Mouse (Mus musculus) MN1 (cell line): Measurements from ENCODE around the gene Eef1e1.
"Not testable (repeated sequence)": the region's sequence is repeated elsewhere in the genome, so short reads cannot be mapped to it uniquely, and the experiment has no call there.

Experiments
- DNase-seq: peaks from one replicate; pipeline ENCODE4 v3.0.0-alpha.2; 2016; ENCODE audit warnings: low spot score

Gene Eef1e1

DNA sequence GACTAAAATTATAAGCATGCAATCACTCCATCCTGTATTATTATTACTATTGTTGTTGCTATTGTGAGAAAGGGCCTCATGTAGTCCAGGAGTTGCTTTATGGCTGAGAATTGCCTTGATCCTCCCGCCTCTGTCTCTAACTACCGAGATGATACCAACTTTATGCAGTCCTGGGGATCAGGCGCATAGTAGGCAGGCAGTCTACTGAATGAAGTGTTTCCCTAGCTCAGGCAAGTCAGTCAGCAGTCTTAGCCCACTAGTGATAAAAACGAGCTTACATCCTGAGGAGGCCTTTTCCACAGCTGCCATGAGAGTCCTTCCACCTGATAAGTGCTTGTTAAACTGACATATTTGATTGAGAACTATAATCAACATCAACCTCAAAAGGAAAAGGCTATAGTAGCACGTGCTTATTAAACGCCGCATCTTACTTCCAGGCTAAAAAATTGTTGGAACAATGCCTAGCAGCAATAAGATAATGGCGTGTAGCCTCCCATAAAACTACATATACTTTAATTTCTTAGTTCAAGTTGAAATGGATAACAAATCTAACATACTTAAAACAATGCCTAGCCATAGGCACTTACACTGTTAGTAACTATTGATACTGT, 34.5 kb downstream of the Eef1e1 start:
- no peak for DNase-seq

DNA sequence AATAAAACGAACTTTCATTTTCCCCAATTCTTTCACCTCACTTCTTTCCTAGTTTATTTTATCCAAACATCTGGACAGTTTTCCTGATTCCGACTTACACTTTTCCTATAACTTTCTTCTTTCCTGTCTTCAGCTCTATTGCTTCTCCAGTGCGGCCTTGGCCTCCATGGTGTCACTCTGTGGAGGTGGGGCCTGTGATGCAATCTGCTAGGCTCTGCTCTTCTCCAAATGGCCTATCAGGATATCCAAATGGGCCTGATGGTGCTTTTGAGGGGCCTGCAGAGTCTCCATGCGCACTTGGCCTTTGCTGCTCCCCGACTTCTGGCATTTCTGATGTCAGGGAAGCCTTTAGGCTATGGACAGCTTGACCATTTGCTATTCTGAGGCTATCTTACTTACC, 35.6 kb downstream of the Eef1e1 start:
- no peak for DNase-seq

DNA sequence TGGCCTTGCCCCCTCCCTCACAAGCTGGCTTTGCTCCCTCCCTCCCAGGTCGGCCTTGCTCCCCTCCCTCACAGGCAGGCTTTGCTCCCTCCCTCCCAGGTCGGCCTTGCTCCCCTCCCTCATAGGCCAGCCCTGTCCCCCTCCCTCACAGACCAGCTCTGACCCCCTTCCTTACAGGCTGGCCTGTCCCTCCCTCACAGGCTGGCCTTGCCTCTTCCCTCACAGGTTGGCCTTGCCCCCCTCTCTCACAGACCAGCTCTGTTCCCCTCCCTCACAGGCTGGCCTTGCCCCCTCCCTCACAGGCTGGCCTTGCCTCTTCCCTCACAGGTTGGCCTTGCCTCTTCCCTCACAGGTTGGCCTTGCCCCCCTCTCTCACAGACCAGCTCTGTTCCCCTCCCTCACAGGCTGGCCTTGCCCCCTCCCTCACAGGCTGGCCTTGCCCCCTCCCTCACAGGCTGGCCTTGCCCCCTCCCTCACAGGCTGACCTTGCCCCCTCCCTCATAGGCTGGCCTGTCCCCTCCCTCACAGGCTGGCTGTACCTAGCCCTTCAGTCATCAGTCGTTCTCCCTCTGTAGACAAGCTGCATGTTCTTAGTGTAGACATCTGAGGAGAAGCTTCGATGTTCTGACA, 40.7 kb downstream of the Eef1e1 start:
- DNase-seq, result not testable (repeated sequence)

DNA sequence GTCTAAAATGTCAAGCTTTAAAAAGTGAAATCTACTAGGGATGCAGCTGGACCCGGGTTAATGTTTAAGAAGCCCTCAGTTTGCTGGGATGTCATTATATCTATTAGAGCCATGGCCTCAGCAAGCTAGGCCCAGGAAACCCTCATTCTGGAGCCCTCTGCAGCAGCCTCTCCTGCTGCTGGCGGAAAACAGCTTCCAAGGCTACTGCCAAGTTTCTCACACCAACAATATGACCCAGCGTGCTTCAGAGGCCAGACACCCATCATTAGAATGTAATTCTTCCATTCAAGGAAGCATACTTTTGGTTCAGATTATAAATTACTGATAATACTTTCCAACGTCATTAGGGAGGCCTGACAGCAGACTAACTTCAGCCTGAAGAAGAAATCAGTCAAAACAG, 42.0 kb downstream of the Eef1e1 start:
- DNase-seq, result no peak

DNA sequence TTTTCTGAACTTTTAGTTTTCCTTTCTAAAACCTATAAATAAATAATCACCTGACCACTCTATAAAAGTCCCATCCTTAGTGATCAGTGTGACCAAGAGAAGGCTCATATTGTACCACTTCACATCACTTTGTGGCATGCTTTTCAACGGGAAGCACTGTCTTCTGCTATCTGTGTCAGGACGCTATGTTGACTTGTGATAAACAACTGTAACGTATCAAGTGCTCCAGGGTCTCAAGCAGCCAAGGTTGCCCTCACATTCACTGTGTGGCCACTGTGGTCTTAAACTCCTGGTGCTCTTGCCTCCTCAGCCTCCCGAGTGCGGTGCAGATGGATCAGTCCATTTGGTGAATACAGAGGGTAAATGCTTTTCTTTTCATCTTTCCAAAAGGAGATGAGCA, 43.2 kb downstream of the Eef1e1 start:
- no peak for DNase-seq

DNA sequence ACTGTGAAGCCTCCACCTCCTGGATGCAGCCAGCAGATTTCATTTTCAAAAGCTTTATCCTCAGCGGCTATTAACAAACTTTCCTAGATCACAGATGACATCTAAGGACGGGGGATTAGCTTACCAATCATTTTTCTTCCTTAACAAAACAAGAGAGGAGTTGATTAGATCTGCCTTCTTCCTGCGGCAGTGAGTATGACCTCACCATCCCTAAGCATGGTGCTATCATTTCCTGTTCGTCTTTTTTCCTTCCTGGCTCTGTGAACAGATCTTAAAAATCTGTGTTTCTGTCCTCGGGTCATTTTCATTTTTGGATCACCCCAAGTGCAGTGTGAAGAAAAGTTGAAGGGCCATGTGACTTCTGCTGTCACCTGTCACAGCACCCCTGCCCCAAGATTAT, 44.6 kb downstream of the Eef1e1 start:
- DNase-seq, result no peak

DNA sequence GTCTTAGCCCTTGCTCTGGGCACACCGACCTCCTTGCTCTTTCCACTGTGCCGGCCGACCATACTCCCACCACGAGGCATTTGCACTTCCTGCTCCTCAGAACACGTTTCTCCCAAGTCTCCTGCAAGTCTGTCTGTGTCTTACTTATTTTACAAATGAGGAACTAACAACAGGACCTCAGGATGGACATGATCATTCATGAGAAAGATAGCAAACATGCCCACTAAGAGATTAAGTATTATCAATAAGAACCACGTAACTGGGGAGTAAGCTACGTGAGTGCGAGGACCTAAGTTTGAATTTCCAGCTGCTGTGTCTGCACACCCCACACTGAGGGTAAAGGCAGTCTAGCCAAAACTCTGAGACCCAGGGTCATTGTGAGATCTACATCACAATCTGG, 45.3 kb downstream of the Eef1e1 start:
- DNase-seq, result no peak

DNA sequence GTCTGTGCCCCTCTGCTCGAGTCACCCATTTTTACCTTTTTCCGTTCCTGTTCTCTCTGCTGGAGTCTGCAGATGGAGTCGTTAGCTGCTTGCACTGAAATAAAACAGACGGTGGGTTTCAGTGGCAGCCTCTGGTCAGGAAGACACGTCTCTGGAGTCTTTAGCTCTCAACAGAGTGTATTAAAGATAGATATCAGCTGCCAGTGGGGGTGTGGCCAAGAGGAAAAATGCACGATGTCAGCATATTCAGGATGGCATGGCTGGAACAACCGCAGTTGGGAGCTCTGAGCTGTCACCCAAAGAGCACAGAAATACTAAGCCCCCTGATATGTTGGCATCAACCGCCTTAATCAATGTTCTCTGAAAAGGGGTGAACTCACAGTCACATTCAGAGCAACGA, 46.2 kb downstream of the Eef1e1 start:
- no peak for DNase-seq

DNA sequence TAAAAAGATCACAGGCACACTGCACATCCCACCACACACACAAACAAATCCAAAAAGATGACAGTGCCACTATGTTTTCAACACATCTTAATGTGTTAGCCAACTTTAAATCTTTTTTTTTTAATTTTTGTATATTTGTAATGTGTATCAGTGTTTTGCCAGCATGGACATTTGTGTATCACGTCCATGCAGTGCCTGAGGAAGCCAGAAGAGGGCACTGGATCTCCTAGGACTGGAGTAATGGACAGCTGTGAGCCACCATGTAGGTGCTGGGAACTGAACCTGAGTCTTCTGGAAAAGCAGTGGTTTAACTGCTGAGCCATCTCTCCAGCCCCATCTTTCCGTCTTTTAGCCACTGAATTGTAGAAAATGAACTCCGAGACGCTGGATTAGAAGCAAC, 46.7 kb downstream of the Eef1e1 start:
- DNase-seq, result no peak

DNA sequence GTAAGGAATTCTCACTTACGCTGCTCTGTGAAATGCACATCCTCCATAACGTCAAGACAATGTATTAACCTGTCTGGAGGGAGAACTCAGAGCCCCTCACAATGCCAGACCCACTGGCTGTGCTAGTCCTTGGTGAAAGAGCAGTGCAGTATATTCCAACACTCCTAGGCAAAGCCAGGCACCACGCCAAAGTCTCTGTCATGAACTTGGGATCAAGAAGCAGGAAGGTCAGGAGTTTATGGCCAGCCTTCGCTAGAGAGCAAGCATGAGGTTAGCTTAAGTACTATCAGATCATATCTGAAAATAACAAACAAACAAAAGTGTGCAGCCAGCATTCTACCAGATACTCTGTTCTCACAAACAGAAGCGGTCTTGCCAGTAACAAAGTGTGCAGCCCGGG, 48.5 kb downstream of the Eef1e1 start:
- no peak for DNase-seq

DNA sequence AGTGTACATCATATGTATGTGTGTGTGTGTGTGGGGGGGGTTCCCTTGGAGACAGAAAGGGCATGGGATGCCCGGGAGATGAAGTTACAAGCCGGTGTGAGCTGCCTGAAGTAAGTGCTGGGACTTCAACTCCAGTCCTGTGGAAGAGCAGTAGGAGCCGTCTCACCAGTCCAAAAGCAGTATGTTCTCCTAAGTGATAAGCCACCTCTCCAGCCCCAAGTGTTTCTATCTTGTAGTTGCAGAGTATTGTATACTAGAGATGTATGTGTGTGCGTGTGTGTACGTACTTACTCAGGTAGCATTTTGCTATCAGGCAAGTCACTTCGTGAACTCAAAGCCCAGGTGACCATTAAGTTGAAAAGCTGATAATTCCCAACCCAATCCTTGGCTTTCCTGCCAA, 51.7 kb downstream of the Eef1e1 start:
- DNase-seq, result no peak

DNA sequence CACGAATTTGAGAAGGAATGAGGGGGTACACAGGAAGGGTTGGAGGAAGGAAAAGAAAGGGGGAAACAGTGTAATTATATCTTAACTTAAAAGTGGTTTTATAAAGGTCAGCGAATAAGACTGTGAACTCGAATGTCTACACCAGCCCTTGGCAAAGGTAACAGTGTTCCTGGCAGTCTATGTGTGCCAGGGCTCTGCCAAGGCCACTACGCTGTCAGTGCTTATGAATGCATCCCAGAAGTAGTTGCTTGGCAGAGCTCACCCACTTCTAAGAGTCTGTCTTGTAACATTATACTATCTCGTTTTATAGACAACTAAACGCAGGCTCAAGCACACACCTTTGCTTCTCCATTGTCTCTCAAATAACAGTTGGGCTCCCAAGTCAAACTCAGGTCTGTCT, 53.5 kb downstream of the Eef1e1 start:
- DNase-seq, result no peak

DNA sequence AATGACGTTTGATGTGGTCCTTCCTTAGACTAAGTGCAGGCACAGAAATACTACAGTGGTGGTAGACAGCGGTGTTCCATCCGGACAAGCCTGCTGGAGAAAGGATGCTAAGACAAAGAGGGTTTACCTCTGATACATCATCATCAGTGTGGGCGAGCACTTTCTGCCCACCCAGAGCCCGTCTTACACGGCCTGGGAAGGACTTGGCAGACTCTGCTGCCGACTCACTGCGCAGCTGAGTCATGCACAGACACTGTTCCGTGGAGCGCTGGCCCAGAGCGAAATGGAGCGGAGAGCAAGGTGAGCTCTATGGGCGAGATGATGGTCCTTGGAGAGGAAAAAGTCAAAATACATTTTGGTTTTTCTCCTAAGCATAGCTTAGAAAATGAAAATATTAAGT, 55.9 kb downstream of the Eef1e1 start:
- no peak for DNase-seq

DNA sequence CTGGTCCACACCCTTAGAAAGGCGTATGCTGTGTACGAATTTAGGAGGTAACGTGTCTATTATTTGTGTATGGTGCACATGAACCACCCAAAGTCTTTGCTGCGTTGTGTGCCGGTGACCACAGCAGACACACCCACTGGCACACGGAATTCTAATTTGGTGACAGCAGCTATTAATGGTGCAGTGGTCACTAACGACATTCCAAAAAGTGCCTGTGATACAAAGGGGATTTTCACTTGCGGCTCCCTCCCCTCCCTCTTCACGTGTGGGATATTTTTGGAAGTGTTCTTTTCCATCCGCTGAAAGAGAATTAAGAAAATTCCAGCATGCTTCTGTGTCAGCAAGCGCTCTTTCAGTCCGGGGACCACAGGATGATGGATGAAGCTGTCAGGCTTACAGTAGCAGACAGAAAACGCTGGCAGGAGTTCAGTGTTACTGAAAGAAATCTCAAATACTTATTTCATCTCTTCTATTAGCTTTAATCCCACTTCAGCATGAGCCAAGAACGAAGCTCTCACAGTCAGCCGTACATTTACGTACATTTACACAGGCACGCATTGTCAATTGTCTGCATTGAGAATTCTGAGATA, 56.5 kb downstream of the Eef1e1 start:
- no peak for DNase-seq

DNA sequence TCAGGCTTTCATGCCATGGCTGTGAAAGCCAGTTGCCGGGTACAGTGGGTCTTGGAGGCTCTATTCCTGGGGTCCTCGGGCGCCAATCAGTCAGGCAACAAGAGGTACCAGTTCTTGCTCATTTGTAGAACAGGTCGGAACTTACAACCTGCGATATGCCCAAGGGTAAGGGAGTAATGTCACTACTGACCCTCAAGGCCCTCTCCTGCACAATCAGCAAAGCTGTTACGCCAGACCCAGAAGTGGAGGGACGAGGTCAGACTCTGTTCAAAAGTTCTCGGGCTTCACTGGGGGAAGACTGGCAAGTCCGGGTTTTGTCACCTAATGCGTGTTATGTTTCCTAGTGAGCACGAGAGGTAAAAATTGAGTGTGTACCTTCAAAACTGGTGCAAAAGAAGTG, 58.0 kb downstream of the Eef1e1 start:
- DNase-seq, result no peak

DNA sequence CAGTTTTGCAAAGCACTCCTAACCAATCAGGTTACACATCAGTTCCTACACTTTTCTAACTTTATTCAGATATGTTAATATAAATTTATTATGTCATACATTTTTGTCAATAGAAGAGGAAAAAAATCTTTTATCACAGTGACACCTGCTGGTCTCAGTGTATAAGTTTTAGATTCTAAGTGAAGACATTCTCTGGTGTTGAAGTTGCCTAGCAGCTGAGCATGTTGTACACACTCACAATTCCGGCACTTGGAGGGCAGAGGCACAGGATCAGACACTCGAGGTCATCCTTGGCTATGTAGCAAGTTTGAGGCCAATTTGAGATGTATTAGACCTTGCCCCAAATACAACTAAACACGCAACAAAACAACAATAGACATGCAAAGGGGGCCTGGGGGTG, 61.8 kb downstream of the Eef1e1 start:
- DNase-seq, result peak; percentile 7

DNA sequence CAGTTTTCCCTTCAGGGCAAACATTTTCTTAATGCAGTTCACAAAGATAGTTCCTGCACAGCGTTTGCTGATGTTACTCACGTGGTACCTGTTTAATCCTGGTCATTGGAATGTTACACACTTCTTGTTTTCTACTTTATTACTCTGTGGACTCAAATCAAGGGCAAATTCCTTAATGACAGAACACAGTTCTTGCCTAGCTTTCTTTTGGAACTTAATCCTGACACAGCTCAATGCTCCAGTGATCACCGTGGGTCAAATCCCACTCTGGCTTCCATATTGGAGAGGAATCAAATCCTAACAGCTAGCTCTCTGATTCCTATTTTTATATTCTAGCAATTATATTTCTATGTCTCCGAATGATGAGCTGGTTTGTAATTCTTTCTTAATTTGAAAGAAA, 62.4 kb downstream of the Eef1e1 start:
- no peak for DNase-seq
